Comparison of ENCODE assay signal across 14 mouse cellular contexts in the genomic region with DNA sequence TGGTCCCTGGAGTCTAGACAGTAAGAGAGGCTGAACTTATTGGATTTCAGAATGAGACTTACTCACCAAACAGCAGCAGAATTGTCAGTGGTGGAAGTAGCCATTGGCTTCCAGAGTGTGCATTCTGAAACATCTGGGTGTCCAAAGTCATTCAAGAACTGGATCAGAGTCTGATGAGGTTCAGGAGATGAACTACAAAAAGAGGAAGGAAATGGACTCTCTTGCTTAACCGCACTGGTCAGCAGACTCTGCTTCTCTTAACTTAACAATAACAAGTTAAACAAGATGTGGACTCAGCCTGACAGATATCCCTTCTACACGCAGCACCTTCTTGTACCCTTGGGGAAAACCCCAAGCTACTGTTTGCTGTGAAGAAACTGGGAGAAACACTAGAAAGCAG. TPM values are rescaled to one million over a fixed set of nuclear protein-coding genes. Genes with fewer than 3 reads are reported as not detected.
DNase-seq lines count a peak whose midpoint lies in the region; ATAC-seq and TF ChIP-seq lines count a peak whose summit lies in the region.
"Had no signal": no experiment of that assay in that cellular context is flagged by ENCODE, and none has a peak within 500 bp of the region (broad histone marks: within the 10 kb centered on the region; RNA-seq: fewer than 3 reads in every experiment).

No protein-coding gene starts in this region.

- H3K79me2 ChIP-seq in liver, adult 2 months (ENCODE audit: control insufficient read depth, insufficient read depth, low read length) = no peaks in the 10 kb centered on the region

- TF ChIP-seq POLR2A in liver, adult 2 months (IDR thresholded peaks at IDR 0.05; ENCODE audit: extremely low read depth, insufficient read depth, low read length) = no peak

- no peaks in the 10 kb centered on the region for H3K9me3 ChIP-seq in liver, embryonic 15.5 days (replicated peaks)
- H3K9me3 ChIP-seq: hindbrain, embryonic 10.5 days had no signal

- 0 out of 2 replicates have a peak overlapping the region, but pooled peaks have one; percentile 5 for H3K4me3 ChIP-seq in liver, adult 2 months (ENCODE audit: insufficient read depth, low read depth, low read length)
- peak overlapping the region; percentile 26 for H3K4me3 ChIP-seq in liver, embryonic 15.5 days (replicated peaks)
- H3K4me3 ChIP-seq: hindbrain, embryonic 10.5 days had no signal

- ATAC-seq in liver, embryonic 15.5 days (ENCODE audit: insufficient read depth) = no peak

- H3K27me3 ChIP-seq in liver, adult 2 months (ENCODE audit: control insufficient read depth, insufficient read depth, low read length) = peaks cover 4% of the 10 kb centered on the region; the same call in 1 of the 2 replicates
- H3K27me3 ChIP-seq in liver, embryonic 15.5 days = peaks cover 10% of the 10 kb centered on the region

- H3K36me3 ChIP-seq in liver, adult 2 months (ENCODE audit: control insufficient read depth, insufficient read depth, low read length) = no peaks in the 10 kb centered on the region
- no peaks in the 10 kb centered on the region for H3K36me3 ChIP-seq in liver, embryonic 15.5 days (replicated peaks)
- H3K36me3 ChIP-seq: hindbrain, embryonic 10.5 days had no signal

- peak; percentile 51 for DNase-seq in liver, adult 2 months (ENCODE audit: extremely low read depth, low read depth, low spot score)
- no peak for DNase-seq in liver
- DNase-seq in brain, adult 2 months (ENCODE audit: low read depth, low spot score) = peak; percentile 28
- DNase-seq in natural killer cell, adult 2 months (ENCODE audit: low spot score in 2 of 2) = peak; percentile 50 to 69
- DNase-seq in ovary, postnatal 10 days (ENCODE audit: low spot score) = no peak
- DNase-seq in adrenal gland, adult 2 months = no peak
- no peak for DNase-seq in left cerebral cortex, adult 18-20 months (ENCODE audit: low spot score in 2 of 2)
- DNase-seq: adrenal gland, postnatal 25 days; cerebellum, adult 11-12 months; kidney, adult 8-10 months; spleen, adult 18-20 months had no signal

- H3K4me2 ChIP-seq in liver, embryonic 15.5 days = no peak overlapping the region

- no peak for TF ChIP-seq CTCF in liver, adult 2 months (IDR thresholded peaks at IDR 0.05; ENCODE audit: low read depth, low read length)

- H3K27ac ChIP-seq in liver, adult 2 months (replicated peaks; ENCODE audit: insufficient read depth, low read depth, low read length) = no peak overlapping the region; the same call in 1 of the 2 replicates
- peak overlapping the region; percentile 33; the same call in 1 of the 2 replicates for H3K27ac ChIP-seq in liver, embryonic 15.5 days (replicated peaks)
- H3K27ac ChIP-seq: hindbrain, embryonic 10.5 days had no signal

- peak overlapping the region; percentile 21; the same call in 1 of the 2 replicates for H3K9ac ChIP-seq in liver, adult 2 months (ENCODE audit: low read depth, low read length)
- H3K9ac ChIP-seq in liver, embryonic 15.5 days = no peak overlapping the region

- H3K4me1 ChIP-seq in liver, adult 2 months (ENCODE audit: control insufficient read depth, insufficient read depth, low read length) = no peaks in the 10 kb centered on the region
- H3K4me1 ChIP-seq in liver, embryonic 15.5 days (replicated peaks) = peaks cover 26% of the 10 kb centered on the region

- 64% methylated on average over 2 of the region's 2 CpGs for WGBS in liver, adult 2 months
- WGBS in liver, embryonic 15.5 days (ENCODE audit: insufficient replicate concordance) = 15% methylated on average over 2 of the region's 2 CpGs

RNA-seq across cellular contexts. Expression of a gene that starts 5.5 kb away (rescaled TPM):
- 11.5 and 14.5 TPM in 2 replicates for total RNA-seq in liver, adult 2 months (2014; rRNA removed)
- 2.6 and 4.5 TPM in 2 replicates for polyA plus RNA-seq in liver, adult 2 months (2012; rRNA removed)
- polyA plus RNA-seq in liver, embryonic 15.5 days (2015; fragmentation: Nextera tagmentation; extraction: Ambion mirVana) = 27.2 and 28.0 TPM in 2 replicates
- total RNA-seq in adrenal gland, adult 2 months (2021) = 10 to 100 TPM; 16.4 to 17.7 TPM
- 5.4 and 5.5 TPM in 2 replicates for polyA plus RNA-seq in adrenal gland, adult 2 months (2012; rRNA removed)
- total RNA-seq in left cerebral cortex, adult 18-20 months (2021) = 10 to 100 TPM; 11.1 to 13.2 TPM

RNA-seq across cellular contexts. Expression of a gene that starts 40.5 kb away (rescaled TPM):
- 8.4 and 10.3 TPM in 2 replicates for total RNA-seq in liver, adult 2 months (2014; rRNA removed)
- polyA plus RNA-seq in liver, adult 2 months (2012; rRNA removed) = 3.1 and 4.5 TPM in 2 replicates
- polyA plus RNA-seq in liver, embryonic 15.5 days (2015; fragmentation: Nextera tagmentation; extraction: Ambion mirVana) = 3.9 and 4.2 TPM in 2 replicates
- 1 to 10 TPM; 5.1 to 6.9 TPM for total RNA-seq in adrenal gland, adult 2 months (2021)
- polyA plus RNA-seq in adrenal gland, adult 2 months (2012; rRNA removed) = 1.6 and 2.0 TPM in 2 replicates
- not detected for total RNA-seq in left cerebral cortex, adult 18-20 months (2021)
- total RNA-seq: left cerebral cortex, postnatal 36 days had no signal

RNA-seq across cellular contexts. Expression of a gene that starts 54.5 kb away (rescaled TPM):
- total RNA-seq in liver, adult 2 months (2014; rRNA removed) = 0.13 and 0.37 TPM in 2 replicates
- 1.5 and 3.5 TPM in 2 replicates for polyA plus RNA-seq in liver, adult 2 months (2012; rRNA removed)
- polyA plus RNA-seq in liver, embryonic 15.5 days (2015; fragmentation: Nextera tagmentation; extraction: Ambion mirVana) = 1.7 and 2.6 TPM in 2 replicates
- 1 to 10 TPM; 2.7 to 3.1 TPM for total RNA-seq in adrenal gland, adult 2 months (2021)
- 2.2 and 3.1 TPM in 2 replicates for polyA plus RNA-seq in adrenal gland, adult 2 months (2012; rRNA removed)
- total RNA-seq in left cerebral cortex, adult 18-20 months (2021) = under 1 TPM in 1 of 2 experiments, not detected in 1; 0.79 TPM

Comparison
In these comparisons a context has a peak if more than half of its experiments do, and no peak if none do; other contexts are left out.
1. DNase-seq: peak in liver, adult 2 months (single experiment), brain, adult 2 months (single experiment) and natural killer cell, adult 2 months (2 of 2); none in liver (single experiment), ovary, postnatal 10 days (single experiment), adrenal gland, adult 2 months (single experiment) and left cerebral cortex, adult 18-20 months (0 of 2).